Mouse (Mus musculus) adrenal gland, adult 8-10 months (tissue): ENCODE measurements around the gene Spesp1. TPM values are rescaled to one million over a fixed set of nuclear protein-coding genes. Genes with fewer than 3 reads are reported as not detected.

Experiments used
- DNase-seq: peaks from one replicate; pipeline ENCODE4 v3.0.0; 2022
- total RNA-seq, 4 experiments: library from RNA; stranded (reverse); gene quantifications; 2 replicates each; pipeline ENCODE4 v1.2.4; 2022

Gene Spesp1
- total RNA-seq = not detected

- DNase-seq = no peak
Measured at GRCm38 (mm10) chr9:62281991-62282390, at the start of gene Spesp1. TSS of gene Spesp1 (minus strand) at chr9:62282208.

- DNase-seq = no peak
Measured at GRCm38 (mm10) chr9:62325965-62326364, 44.0 kb upstream of the Spesp1 start.

DNA sequence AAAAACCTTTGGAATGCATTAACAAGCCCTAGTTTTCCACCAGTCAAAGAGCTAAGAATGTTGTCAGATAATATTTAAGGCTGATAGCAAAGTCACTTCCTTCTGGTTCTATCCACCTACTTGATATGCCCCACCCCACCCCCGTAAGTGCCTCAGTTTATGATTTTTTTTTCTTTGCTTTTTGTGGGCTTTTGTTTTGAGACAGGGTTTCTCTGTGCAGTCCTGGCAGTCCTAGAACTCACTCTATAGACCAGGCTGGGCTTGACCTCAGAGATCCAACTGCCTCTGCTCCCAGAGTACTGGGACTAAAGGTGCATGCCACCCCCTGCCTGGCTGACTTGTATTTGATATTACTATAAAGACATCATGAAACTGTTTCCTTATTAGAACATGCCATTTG, 41.8 kb upstream of the Spesp1 start:
- no peak for DNase-seq

- no peak for DNase-seq
Measured at GRCm38 (mm10) chr9:62318729-62319128, 36.7 kb upstream of the Spesp1 start.

DNA sequence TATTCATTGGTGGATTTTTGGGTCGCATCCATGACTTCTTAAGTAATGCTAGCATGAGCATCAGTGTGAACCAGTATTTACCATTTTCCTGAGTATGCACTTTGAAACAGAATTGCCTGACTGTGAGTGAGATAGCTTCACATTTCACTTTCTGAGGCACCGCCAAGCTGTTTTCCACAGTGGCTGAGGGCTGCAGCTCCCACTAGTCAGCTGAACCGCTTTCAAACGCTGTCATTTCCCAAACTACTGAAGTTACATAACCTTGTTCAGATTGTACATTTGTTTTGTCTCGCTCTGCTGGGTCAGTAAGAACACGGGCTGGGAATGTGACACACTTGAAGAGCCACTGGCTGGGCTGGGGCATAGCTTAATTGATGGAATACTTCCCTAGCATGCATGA, 33.5 kb upstream of the Spesp1 start:
- DNase-seq = no peak

- no peak for DNase-seq
Measured at GRCm38 (mm10) chr9:62296891-62297290, 14.9 kb upstream of the Spesp1 start.

DNA sequence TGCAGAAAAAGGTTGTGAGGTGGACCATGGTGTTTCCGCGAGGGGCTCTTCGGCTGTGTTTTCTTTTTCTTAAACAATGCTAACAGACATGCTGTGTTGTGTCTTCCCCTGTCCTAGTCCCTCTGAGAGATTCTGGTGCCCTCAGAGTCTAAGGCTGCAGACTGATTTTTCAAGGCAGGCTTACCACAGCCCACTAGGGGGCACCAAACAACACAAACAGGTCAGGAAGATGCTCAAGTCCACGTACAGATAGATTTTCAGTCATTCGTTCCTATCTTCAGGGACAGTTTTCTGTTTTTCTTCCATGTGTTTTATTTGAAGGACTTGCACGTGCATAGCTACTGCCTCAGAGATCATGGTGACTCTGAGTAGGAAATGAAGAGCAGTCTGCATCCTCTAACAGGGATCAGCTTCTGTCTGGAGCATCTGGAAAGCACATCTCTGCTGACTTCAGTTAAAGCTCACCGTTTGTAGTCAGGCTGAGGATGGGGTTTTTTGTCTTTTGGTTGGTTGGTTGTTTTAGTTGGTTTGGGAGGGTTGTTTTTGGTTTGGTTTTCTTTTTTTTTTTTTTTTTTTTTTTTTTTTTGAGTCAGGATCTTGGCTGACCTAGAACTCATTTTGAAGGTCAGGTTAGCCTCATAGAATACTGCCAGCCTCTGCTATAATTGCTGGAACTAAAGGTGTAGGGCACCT, 13.1 kb upstream of the Spesp1 start:
- peak; percentile 61 for DNase-seq

GRCm38 (mm10) chr9:62287633-62288025, 5.6 kb upstream of the Spesp1 start:
- no peak for DNase-seq

DNA sequence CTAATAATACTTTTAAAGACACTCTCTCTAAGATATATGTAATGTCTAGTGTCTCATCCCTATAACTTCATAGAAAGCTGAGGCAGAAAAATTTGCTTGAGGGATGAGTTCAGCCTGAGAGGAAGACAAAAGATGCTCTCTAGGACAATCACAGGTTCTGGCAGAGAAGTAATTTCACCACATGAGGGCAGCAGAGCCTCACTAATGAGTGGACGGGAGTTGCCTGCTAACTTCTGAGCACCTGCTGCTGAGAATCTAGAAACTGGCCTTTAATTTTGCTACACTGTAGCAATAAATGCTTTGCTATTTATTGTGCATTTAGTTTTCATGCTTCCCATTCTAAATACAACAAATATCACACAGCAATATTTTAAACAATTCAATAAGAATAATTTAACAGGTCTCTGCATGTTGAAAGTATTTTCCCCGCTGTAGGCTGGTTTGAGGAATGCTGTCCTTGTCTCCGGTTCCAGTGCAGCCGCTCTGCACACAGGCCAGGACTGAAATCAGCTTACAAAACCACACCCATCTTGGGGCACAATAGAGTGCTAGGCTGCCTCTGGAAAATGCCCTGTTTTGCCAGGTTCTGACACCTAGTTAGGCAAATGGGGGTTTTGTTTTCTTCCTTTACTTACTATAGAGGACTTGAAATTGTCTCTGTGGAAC, 5.1 kb upstream of the Spesp1 start:
- DNase-seq = peak; percentile 52

DNA sequence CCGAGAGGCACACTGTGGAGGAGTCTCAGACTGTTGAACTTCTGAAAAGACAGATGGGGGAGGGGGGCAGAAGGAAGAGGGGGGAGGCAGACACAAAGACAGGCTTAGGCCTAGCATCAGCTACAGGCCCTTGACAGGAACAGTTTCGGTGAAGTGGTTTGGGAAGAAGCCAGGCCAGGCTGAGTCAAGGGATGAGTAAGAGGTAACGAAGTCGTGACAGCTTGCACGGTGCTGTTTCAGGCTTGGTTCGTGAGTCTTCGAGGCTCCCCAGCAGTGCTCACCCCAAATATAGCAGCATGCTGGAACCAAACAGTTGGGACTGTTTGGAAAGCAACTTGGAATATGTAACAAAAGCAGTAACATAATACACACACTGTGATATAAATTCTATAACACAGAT, 2.3 kb upstream of the Spesp1 start:
- peak; percentile 56 for DNase-seq

- DNase-seq = no peak
Measured at GRCm38 (mm10) chr9:62276899-62277298, 5.1 kb downstream of the Spesp1 start.

DNA sequence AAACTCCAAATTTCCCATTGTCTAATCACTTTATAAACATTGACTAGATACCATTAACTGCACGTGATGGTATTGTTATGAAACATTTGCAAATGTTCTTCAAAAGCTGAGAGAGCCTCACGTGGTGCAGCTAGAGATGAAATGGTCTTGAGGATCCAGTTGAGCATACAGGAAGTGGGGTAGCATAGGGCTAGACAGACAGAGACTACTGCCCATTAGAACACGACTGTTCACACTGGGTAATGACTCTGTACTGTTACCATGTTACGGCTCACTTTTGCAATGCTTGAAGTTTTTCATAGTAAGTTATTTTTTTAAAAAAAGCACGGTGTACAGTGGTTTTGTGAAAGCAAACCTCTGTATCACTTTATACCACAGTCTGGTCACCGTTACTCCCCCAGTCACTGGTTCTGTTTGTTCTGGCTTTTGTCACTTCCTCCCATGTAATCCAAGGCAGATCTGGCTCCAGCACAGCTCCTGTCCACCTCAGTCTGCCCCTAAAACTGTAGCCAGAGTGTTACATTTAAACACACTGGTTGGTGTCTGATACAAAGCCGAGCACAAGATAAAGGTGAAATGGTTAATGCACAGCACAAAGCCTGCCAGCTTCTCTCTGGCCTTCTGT, 11.1 kb downstream of the Spesp1 start:
- no peak for DNase-seq

GRCm38 (mm10) chr9:62269161-62269560, 12.8 kb downstream of the Spesp1 start:
- DNase-seq = no peak

GRCm38 (mm10) chr9:62265278-62265677, 16.7 kb downstream of the Spesp1 start:
- DNase-seq = no peak

GRCm38 (mm10) chr9:62263652-62264051, 18.4 kb downstream of the Spesp1 start:
- DNase-seq = no peak

- no peak for DNase-seq
Measured at GRCm38 (mm10) chr9:62261406-62261805, 20.6 kb downstream of the Spesp1 start.

DNA sequence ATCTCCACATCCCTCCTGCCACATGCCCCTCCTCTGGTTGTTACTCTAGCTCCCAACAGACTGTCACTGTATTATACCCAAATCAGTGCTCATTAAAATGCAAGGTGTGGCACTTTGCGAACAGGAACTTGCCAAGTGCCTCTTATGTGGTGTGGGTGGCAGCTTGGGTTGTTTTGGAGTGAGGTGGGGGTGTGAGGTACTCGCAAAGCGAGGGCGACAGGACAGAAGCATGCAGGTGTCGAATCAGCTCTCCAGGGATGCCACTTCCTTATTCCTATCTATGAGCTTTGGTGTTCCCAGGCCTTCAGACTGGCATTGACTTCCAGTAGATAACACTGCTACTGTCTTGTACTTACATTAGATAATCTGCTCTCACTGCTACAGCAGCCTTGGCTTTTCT, 21.0 kb downstream of the Spesp1 start:
- DNase-seq = no peak

DNA sequence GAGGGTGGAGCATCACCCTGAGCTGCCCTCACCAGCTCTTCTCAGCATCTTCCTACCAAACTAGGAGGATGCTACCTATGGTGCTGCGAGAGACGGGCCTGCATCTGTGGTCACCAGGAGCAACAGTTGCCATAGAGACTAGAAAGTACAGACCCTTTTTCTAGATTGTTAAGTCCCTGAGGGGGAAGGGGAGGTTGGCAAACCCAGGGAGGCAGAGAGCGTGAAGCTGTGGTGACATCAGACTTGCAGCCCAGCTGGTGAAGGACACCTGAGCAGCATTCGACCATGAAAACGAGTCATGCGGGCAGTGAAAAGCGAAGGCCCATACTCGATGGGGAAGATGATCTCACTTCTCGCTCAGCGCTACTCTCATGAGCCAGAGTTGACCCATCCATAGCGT, 24.0 kb downstream of the Spesp1 start:
- DNase-seq = peak; percentile 69

- no peak for DNase-seq
Measured at GRCm38 (mm10) chr9:62255896-62256576, 26.0 kb downstream of the Spesp1 start.

- DNase-seq = no peak
Measured at GRCm38 (mm10) chr9:62253736-62254443, 28.1 kb downstream of the Spesp1 start.

DNA sequence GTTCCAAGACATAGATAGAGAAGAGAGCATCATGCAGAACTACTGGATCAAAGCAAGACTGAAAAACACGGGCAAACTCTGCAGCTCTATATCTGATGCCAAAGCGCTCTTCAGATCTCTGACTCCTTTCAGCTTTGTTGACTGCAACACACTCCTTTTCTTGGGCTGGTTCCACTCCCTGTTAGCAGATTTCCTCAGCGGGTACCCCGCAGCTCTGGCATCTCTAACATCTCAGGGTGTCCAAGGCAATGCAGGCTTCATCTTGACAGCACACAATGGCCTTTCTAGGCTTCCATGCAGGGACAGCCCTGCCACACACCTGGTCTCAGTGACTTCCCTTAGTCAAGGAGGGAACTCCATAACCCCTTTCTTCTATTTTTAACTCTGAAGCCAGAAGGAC, 31.7 kb downstream of the Spesp1 start:
- DNase-seq = no peak

- no peak for DNase-seq
Measured at GRCm38 (mm10) chr9:62246380-62246942, 35.5 kb downstream of the Spesp1 start.
